Mouse (Mus musculus): ENCODE results near the gene Ccdc88c. TPM values are rescaled to one million over a fixed set of nuclear protein-coding genes. Genes with fewer than 3 reads are reported as not detected.

The Ccdc88c gene
- polyA plus RNA-seq (2014; fragmentation: Nextera tagmentation; extraction: Ambion mirVana), result 12.1 and 13.3 TPM in 2 replicates

DNA sequence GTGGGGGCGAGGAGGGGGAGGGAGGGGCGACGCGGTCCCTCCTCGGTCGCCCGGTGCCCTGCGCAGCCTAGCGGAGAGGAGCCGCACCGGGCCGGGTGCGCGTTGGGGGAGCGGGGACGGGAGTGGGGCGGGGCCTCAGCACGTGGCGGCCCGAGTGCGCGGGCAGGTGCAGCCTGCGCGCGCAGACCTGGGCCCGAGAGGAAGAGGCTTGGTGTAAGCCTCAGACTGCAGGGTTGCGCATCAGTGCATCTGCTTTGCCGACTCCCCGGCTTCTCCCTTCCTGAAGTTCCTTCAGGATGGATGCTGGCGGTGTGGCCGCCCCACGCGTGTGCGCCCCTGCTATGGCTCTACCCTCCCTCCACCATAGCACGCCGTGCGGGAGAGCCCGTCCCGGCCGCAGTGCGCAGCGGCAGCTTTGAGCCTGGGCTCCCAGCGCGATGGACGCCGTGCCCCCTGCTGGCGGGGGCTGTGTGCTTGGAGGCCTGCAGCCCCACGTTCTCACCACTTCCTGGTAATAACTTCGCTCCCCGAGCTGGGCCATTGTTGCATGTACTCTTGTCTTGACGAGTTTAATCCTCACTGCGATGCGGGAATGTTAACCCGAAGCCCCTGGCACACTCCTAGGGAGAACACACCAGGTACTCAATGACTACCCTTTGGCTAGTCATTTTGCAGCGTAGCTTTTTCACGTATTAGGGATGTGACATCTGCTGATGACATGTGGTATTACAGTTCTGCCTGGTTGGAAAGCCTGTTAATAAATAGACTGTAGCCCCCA lies at the start of gene Ccdc88c:
Gene Ccdc88c (minus strand): TSS at position 103 of the 778 bp plus-strand sequence.
- H3K4me3 ChIP-seq (ENCODE audit: low read depth, low read length), result peak within 1 kb of the TSS; percentile 64
- peak within 1 kb of the TSS; percentile 87 for H3K27ac ChIP-seq (ENCODE audit: low read length)
- WGBS, result 0% methylated on average over 47 of the region's 56 CpGs
- peak; percentile 90 for ATAC-seq (ENCODE audit: insufficient number of reproducible peaks, insufficient read depth, low FRiP score, low read depth)
- peak within 1 kb of the TSS; percentile 94 for H3K4me2 ChIP-seq (replicated peaks; ENCODE audit: low read depth, low read length)
- H3K9ac ChIP-seq (replicated peaks; ENCODE audit: low read depth, low read length), result peak within 1 kb of the TSS; percentile 65
- H3K4me1 ChIP-seq (ENCODE audit: control insufficient read depth, insufficient read depth, low read length), result peaks cover 10% of the 10 kb centered on the region
- no peaks in the 10 kb centered on the region for H3K9me3 ChIP-seq (ENCODE audit: control insufficient read depth, low read depth, low read length)
- no peaks in the 10 kb centered on the region for H3K36me3 ChIP-seq (ENCODE audit: control insufficient read depth, insufficient read depth, low read length)
- no peaks in the 10 kb centered on the region for H3K27me3 ChIP-seq (ENCODE audit: control insufficient read depth, insufficient read depth, low read length)

DNA sequence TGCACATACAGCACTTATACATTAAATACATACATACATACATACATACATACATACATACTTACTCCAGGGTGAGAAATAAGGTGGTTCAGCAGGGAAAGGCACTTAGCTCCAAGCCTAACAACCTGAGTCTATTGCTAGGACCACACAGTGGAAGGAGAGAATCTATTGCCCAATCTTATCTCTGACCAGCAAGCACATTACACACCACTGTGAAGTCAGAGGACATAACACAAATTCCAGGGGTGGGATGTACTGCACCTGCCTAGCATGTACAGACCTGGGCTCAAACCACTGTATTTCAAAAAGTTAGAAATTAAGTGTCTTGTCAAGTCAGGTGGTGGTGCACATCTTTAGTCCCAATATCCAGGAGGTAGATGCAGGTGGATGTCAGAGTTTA lies 49.1 kb upstream of the Ccdc88c start:
- H3K4me3 ChIP-seq (ENCODE audit: low read depth, low read length), result no peak overlapping the region
- no peak for ATAC-seq (ENCODE audit: insufficient number of reproducible peaks, insufficient read depth, low FRiP score, low read depth)
- H3K9ac ChIP-seq (replicated peaks; ENCODE audit: low read depth, low read length), result no peak overlapping the region
- H3K27me3 ChIP-seq (ENCODE audit: control insufficient read depth, insufficient read depth, low read length), result no peaks in the 10 kb centered on the region
- H3K9me3 ChIP-seq (ENCODE audit: control insufficient read depth, low read depth, low read length), result no peaks in the 10 kb centered on the region
- H3K4me2 ChIP-seq (replicated peaks; ENCODE audit: low read depth, low read length), result no peak overlapping the region
- H3K36me3 ChIP-seq (ENCODE audit: control insufficient read depth, insufficient read depth, low read length), result peaks cover 5% of the 10 kb centered on the region
- H3K27ac ChIP-seq (ENCODE audit: low read length), result no peak overlapping the region
- H3K4me1 ChIP-seq (ENCODE audit: control insufficient read depth, insufficient read depth, low read length), result peaks cover 8% of the 10 kb centered on the region; the same call in 1 of the 2 replicates

DNA sequence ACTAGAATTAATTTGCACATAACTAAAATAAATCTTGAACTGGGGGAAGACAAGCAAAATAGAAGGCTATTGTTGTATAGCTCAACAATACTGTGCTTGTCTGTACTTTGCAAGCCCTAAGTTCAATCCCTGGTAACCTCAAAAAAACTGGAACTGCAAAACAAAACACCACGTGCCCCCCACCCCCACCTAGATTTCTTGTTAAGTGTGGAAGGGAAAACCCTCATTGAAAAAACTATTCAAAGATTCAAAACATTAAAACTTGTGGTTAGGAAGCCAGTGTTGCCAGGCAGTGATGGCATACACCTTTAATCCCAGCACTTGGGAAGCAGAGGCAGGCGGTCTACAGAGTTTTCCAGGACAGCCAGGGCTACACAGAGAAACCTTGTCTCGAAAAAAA lies 46.6 kb upstream of the Ccdc88c start:
- H3K4me1 ChIP-seq (ENCODE audit: control insufficient read depth, insufficient read depth, low read length), result 0 out of 2 replicates have a peak, but pooled peaks cover under 1% of the 10 kb centered on the region
- H3K27me3 ChIP-seq (ENCODE audit: control insufficient read depth, insufficient read depth, low read length), result no peaks in the 10 kb centered on the region
- peaks cover 5% of the 10 kb centered on the region; the same call in 1 of the 2 replicates for H3K36me3 ChIP-seq (ENCODE audit: control insufficient read depth, insufficient read depth, low read length)
- no peaks in the 10 kb centered on the region for H3K9me3 ChIP-seq (ENCODE audit: control insufficient read depth, low read depth, low read length)
- WGBS, result 88% methylated on average over 3 of the region's 3 CpGs
- H3K4me3 ChIP-seq (ENCODE audit: low read depth, low read length), result no peak overlapping the region
- no peak for ATAC-seq (ENCODE audit: insufficient number of reproducible peaks, insufficient read depth, low FRiP score, low read depth)
- no peak overlapping the region for H3K27ac ChIP-seq (ENCODE audit: low read length)
- H3K4me2 ChIP-seq (replicated peaks; ENCODE audit: low read depth, low read length), result no peak overlapping the region
- H3K9ac ChIP-seq (replicated peaks; ENCODE audit: low read depth, low read length), result no peak overlapping the region

DNA sequence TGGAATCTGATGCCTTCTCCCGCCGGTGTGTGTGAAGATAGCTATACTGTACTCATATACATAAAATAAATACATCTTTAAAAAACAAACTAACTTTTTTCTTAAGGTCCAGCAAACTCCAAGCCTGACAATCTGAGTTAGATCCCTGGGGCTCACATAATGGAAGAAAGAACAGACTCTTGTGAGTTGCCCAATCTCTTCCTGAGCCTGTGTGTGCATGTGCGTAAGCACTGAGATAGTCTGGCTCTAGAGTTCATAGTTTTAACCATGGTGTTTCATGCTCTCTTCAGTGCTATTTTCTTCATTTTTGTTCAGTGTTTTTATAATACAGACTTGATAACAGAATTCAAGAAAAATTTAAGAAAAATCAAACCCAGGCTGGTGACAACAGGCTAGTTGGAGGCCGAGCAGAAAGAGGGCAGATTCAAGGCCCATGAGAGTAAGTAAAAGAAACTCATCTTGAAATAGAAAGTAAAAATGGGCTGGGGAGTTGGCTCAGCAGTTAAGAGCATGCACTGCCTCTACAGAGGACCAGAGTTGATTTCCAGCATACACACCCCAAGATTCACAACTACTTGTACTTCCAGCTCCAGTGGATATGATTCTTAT lies 46.1 kb upstream of the Ccdc88c start:
- ATAC-seq (ENCODE audit: insufficient number of reproducible peaks, insufficient read depth, low FRiP score, low read depth), result no peak
- 88% methylated on average over 4 of the region's 4 CpGs for WGBS
- no peaks in the 10 kb centered on the region for H3K27me3 ChIP-seq (ENCODE audit: control insufficient read depth, insufficient read depth, low read length)

DNA sequence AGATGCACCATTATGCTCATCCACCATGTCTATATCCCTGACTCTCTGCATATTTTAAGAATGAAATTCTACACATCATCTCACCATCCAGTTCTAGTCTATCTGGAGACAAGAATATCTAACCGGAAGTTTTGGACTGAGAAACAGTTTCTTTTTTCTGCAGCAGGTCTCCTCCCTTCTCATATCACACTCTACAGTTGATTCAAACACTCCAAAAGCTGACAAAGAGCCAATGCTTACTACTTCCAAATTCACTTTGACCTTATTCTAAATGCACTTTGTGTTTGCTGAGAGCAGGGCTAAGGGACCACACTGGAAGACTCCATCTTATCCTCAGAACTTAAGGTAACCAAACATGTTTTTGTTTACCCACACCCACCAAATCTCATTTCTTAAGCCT lies 41.0 kb upstream of the Ccdc88c start:
- no peak overlapping the region for H3K4me2 ChIP-seq (replicated peaks; ENCODE audit: low read depth, low read length)
- no peaks in the 10 kb centered on the region for H3K9me3 ChIP-seq (ENCODE audit: control insufficient read depth, low read depth, low read length)
- ATAC-seq (ENCODE audit: insufficient number of reproducible peaks, insufficient read depth, low FRiP score, low read depth), result no peak
- H3K36me3 ChIP-seq (ENCODE audit: control insufficient read depth, insufficient read depth, low read length), result peaks cover 10% of the 10 kb centered on the region
- H3K27ac ChIP-seq (ENCODE audit: low read length), result no peak overlapping the region
- no peak overlapping the region for H3K4me3 ChIP-seq (ENCODE audit: low read depth, low read length)
- no peak overlapping the region for H3K9ac ChIP-seq (replicated peaks; ENCODE audit: low read depth, low read length)
- no peaks in the 10 kb centered on the region for H3K27me3 ChIP-seq (ENCODE audit: control insufficient read depth, insufficient read depth, low read length)
- no peaks in the 10 kb centered on the region for H3K4me1 ChIP-seq (ENCODE audit: control insufficient read depth, insufficient read depth, low read length)
- 95% methylated on average over 1 of the region's 1 CpGs for WGBS

More for the DNA sequence above, 46.1 kb upstream of the Ccdc88c start:
- Histone ChIP-seq H3K4me3 (ENCODE audit: low read depth, low read length) (no peak overlapping the region), H3K36me3 (ENCODE audit: control insufficient read depth, insufficient read depth, low read length) (peaks cover 5% of the 10 kb centered on the region; the same call in 1 of the 2 replicates), H3K27ac (ENCODE audit: low read length) (no peak overlapping the region), H3K9me3 (ENCODE audit: control insufficient read depth, low read depth, low read length) (no peaks in the 10 kb centered on the region), H3K4me1 (ENCODE audit: control insufficient read depth, insufficient read depth, low read length) (no peaks in the 10 kb centered on the region), H3K4me2 (replicated peaks; ENCODE audit: low read depth, low read length) (no peak overlapping the region), H3K9ac (replicated peaks; ENCODE audit: low read depth, low read length) (no peak overlapping the region)

DNA sequence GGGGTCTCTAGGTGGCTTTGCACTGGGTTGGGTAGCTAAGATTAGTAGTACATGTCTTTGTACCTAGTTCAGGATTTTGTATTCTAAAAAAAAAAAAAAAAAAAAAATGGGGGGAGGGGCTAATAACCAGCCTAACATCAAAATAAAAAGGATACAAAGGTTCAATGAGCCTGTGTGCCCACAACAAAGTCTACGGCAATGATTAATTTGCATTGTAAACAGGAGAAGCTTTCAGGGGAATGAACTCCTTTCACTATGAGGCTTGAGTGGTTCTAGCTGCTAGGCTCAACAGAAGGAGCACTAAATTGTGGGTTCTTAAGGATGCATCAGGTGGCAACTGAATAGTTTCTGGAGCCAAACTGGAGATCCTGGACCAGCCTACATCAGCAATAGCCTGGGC lies 37.5 kb upstream of the Ccdc88c start:
- WGBS, result 77% methylated on average over 1 of the region's 1 CpGs
- Histone ChIP-seq H3K9me3 (ENCODE audit: control insufficient read depth, low read depth, low read length) (no peaks in the 10 kb centered on the region), H3K9ac (replicated peaks; ENCODE audit: low read depth, low read length) (no peak overlapping the region), H3K36me3 (ENCODE audit: control insufficient read depth, insufficient read depth, low read length) (peaks cover 35% of the 10 kb centered on the region), H3K27ac (ENCODE audit: low read length) (no peak overlapping the region), H3K27me3 (ENCODE audit: control insufficient read depth, insufficient read depth, low read length) (no peaks in the 10 kb centered on the region), H3K4me1 (ENCODE audit: control insufficient read depth, insufficient read depth, low read length) (no peaks in the 10 kb centered on the region), H3K4me2 (replicated peaks; ENCODE audit: low read depth, low read length) (no peak overlapping the region), H3K4me3 (ENCODE audit: low read depth, low read length) (no peak overlapping the region)
- ATAC-seq (ENCODE audit: insufficient number of reproducible peaks, insufficient read depth, low FRiP score, low read depth), result no peak

DNA sequence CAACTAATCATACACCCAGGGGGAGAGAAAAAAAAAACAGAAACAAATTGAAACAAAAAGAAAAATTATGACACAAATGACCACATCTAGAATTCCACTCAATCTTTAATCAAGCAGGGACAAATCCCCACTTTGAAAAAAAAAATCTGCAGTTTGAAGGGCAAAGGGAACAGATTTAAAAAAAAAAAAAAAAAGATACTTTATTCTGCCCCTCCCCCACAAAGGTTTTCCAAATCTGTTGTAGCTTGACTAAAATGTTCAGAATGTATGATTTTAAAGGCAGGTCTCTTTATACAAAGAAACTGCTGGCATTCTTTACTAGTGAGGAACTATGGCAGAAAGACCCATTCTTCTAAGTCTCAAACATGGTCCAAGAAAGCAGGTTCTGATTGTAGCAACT lies 11.1 kb upstream of the Ccdc88c start:
- no peak for ATAC-seq (ENCODE audit: insufficient number of reproducible peaks, insufficient read depth, low FRiP score, low read depth)
- H3K9ac ChIP-seq (replicated peaks; ENCODE audit: low read depth, low read length), result no peak overlapping the region
- H3K27me3 ChIP-seq (ENCODE audit: control insufficient read depth, insufficient read depth, low read length), result no peaks in the 10 kb centered on the region
- H3K27ac ChIP-seq (ENCODE audit: low read length), result no peak overlapping the region
- H3K4me1 ChIP-seq (ENCODE audit: control insufficient read depth, insufficient read depth, low read length), result no peaks in the 10 kb centered on the region
- peaks cover 52% of the 10 kb centered on the region for H3K36me3 ChIP-seq (ENCODE audit: control insufficient read depth, insufficient read depth, low read length)
- no peak overlapping the region for H3K4me2 ChIP-seq (replicated peaks; ENCODE audit: low read depth, low read length)
- H3K9me3 ChIP-seq (ENCODE audit: control insufficient read depth, low read depth, low read length), result no peaks in the 10 kb centered on the region
- H3K4me3 ChIP-seq (ENCODE audit: low read depth, low read length), result no peak overlapping the region

DNA sequence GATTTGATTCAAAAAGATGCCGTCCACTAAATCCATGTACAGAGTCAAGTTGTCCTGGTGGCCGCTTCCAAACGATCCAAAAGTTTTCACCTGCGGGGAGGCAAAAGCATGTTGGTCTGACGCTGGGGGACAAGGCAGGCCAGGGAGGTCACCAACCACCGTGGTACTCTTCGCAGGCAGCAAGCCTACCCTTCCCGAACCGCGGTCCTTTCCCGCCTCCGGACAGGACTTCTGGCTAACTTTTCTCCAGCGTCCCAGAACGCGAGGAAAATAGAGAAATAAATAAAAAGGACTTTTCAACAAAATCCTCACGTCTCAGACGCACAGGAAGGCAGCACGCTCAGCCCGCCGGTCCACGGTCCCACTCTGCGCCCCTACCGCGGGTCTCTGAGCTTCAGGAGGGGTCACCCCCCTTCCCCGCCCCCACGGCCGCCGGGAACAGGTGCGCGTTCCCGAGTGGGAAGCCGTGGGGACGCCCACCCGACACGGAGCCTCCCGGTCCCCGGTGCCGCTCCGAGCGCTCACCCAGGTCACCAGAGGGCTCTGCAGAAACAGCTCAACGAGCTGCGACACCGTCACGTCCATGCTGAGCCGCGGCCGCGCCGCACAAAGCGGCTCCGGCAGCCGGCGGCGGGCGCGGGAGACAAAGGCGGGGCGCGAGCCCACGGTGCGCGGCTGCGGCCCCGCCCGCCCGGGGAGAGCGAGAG lies 456 bp downstream of the Ccdc88c start:
- peak overlapping the region; percentile 65 for H3K9ac ChIP-seq (replicated peaks; ENCODE audit: low read depth, low read length)
- no peaks in the 10 kb centered on the region for H3K9me3 ChIP-seq (ENCODE audit: control insufficient read depth, low read depth, low read length)
- WGBS, result under 1% methylated on average over 66 of the region's 67 CpGs
- peaks cover 10% of the 10 kb centered on the region for H3K4me1 ChIP-seq (ENCODE audit: control insufficient read depth, insufficient read depth, low read length)
- ATAC-seq (ENCODE audit: insufficient number of reproducible peaks, insufficient read depth, low FRiP score, low read depth), result no peak
- peak overlapping the region; percentile 87 for H3K27ac ChIP-seq (ENCODE audit: low read length)
- H3K4me3 ChIP-seq (ENCODE audit: low read depth, low read length), result peak overlapping the region; percentile 64
- peak overlapping the region; percentile 94 for H3K4me2 ChIP-seq (replicated peaks; ENCODE audit: low read depth, low read length)
- no peaks in the 10 kb centered on the region for H3K27me3 ChIP-seq (ENCODE audit: control insufficient read depth, insufficient read depth, low read length)
- H3K36me3 ChIP-seq (ENCODE audit: control insufficient read depth, insufficient read depth, low read length), result no peaks in the 10 kb centered on the region
